Mouse (Mus musculus) testis, adult 2 months (tissue): ENCODE data around the gene Gbp8. TPM values are rescaled to one million over a fixed set of nuclear protein-coding genes. Genes with fewer than 3 reads are reported as not detected.

ENCODE experiments used
- H3K27ac ChIP-seq: fragments of 200-500 bp; 2 replicates; pipeline ENCODE4 v1.5.1; 2012; ENCODE audit warnings: low read depth, low read length; ENCODE audit not compliant: control insufficient read depth, insufficient read depth
- H3K27me3 ChIP-seq: fragments of 200-500 bp; 2 replicates; pipeline ENCODE4 v1.6.1; 2012; ENCODE audit warnings: mild to moderate bottlenecking, low read length, moderate library complexity; ENCODE audit not compliant: control insufficient read depth, insufficient read depth
- H3K36me3 ChIP-seq: fragments of 200-500 bp; 2 replicates; pipeline ENCODE4 v1.6.1; 2012; ENCODE audit warnings: mild to moderate bottlenecking, low read length; ENCODE audit not compliant: control insufficient read depth, insufficient read depth
- H3K4me1 ChIP-seq: fragments of 200-500 bp; 2 replicates; pipeline ENCODE4 v1.6.1; 2012; ENCODE audit warnings: low read length; ENCODE audit not compliant: control insufficient read depth, insufficient read depth
- H3K4me3 ChIP-seq: fragments of 200-500 bp; 2 replicates; pipeline ENCODE4 v1.5.1; 2012; ENCODE audit warnings: low read depth, mild to moderate bottlenecking, low read length, moderate library complexity, mixed read lengths; ENCODE audit not compliant: control insufficient read depth
- CTCF ChIP-seq: fragments of 200-500 bp; IDR thresholded peaks from 2 replicates; pipeline ENCODE4 v1.5.1; 2012; ENCODE audit warnings: low read depth, mild to moderate bottlenecking, inconsistent platforms, low read length, moderate library complexity; ENCODE audit not compliant: control insufficient read depth, insufficient read depth, insufficient replicate concordance
- POLR2A ChIP-seq: fragments of 200-500 bp; IDR thresholded peaks from 2 replicates; pipeline ENCODE4 v1.6.1; 2012; ENCODE audit warnings: low read depth, mild to moderate bottlenecking, inconsistent platforms, low read length, moderate library complexity; ENCODE audit not compliant: control insufficient read depth
- polyA plus RNA-seq: library from polyadenylated mRNA; depleted of rRNA; stranded (reverse); fragments of >200 nt; gene quantifications from 2 replicates; pipeline ENCODE4 v1.2.3, GENCODE M21; 2012

The Gbp8 gene
- polyA plus RNA-seq, 1 experiment: 0.32 TPM

DNA sequence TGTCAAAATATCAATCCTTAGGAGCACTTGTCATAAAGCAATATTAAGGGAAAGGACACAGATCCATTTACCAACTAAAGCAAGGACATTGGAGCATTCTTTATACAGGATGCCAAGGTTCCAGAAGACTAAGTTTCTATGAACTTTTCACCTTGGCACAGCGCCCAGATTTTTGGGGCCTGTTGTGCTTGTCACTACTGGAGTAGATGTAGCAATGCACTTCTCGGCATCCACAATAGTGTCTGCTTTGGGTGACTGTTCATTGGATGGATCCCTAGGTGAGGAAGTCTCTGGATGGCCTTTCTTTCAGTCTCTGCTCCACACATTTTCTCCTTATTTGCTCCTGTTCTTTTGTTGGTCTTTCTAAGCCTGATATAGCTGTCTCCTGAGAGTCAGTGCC is 107.0 kb downstream of the Gbp8 start:
- no peaks in the 10 kb centered on the region for H3K27me3 ChIP-seq
- TF ChIP-seq CTCF (no peak), POLR2A (no peak)
- H3K36me3 ChIP-seq: no peaks in the 10 kb centered on the region

DNA sequence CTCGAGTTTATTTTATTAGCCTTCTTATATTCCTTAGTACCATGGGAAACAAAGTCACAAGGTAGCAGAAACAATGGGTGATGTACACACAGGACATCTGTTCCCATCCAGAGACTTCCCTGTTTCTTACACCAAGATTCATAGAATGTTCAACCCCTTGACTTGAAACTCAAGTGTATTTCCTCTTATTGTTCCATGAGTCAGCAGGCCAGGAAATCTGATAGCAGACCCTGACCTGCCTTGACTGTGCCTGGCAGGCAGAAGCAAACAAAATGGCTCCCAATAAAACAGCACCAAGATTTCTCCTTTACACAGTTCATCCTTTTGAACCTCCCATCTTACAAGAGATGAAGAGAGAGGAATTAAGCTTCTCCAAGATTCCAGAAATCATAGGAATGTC is 126.8 kb downstream of the Gbp8 start:
- Histone ChIP-seq H3K4me1 (no peaks in the 10 kb centered on the region), H3K27ac (no peak overlapping the region), H3K27me3 (no peaks in the 10 kb centered on the region), H3K4me3 (no peak overlapping the region), H3K36me3 (no peaks in the 10 kb centered on the region)
- TF ChIP-seq POLR2A: no peak

More for the DNA sequence above, 107.0 kb downstream of the Gbp8 start:
- H3K4me1 ChIP-seq: no peaks in the 10 kb centered on the region
- no peak overlapping the region for H3K4me3 ChIP-seq
- no peak overlapping the region for H3K27ac ChIP-seq

DNA sequence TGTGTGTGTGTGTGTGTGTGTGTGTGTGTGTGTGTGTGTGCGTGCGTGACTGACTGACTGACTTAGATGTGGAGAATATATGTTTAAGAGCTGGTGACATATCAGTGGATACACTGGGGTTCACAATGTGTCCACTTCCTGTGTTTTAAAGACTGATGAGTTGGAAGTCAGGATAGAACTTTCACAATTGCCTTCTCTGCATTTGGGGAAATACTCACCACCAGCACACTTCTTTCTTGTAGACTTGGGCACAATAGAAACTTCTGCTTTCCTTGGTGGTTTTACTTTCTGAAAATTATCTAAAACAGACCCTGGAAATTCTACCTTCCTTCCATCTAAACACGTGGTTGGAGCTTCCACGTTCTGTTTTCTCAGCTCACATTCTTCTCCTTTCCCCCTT is 127.8 kb downstream of the Gbp8 start:
- Histone ChIP-seq H3K27ac (no peak overlapping the region), H3K4me3 (no peak overlapping the region), H3K36me3 (no peaks in the 10 kb centered on the region), H3K4me1 (no peaks in the 10 kb centered on the region), H3K27me3 (no peaks in the 10 kb centered on the region)
- TF ChIP-seq CTCF: no peak
- no peak for TF ChIP-seq POLR2A

DNA sequence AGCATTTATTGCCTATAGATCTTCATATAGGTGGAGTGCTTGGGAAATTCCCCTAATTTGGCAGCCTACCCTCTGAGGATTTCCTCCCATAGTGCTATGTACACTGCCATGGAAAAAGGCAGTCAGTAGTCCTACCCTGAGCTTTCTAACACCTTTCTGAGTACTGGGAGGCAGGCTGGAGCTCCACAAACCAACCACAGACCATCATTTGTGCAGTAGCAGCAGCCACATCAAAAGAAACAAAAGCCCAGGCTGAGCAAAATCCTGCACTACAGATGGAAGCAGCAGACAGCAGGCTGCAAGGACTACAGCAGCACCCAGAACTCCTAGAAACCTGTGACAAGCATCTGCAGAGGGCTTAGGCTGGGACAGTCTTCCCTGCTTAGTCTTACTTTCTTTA is 129.0 kb downstream of the Gbp8 start:
- H3K27ac ChIP-seq: no peak overlapping the region
- no peak for TF ChIP-seq POLR2A
- TF ChIP-seq CTCF: no peak

DNA sequence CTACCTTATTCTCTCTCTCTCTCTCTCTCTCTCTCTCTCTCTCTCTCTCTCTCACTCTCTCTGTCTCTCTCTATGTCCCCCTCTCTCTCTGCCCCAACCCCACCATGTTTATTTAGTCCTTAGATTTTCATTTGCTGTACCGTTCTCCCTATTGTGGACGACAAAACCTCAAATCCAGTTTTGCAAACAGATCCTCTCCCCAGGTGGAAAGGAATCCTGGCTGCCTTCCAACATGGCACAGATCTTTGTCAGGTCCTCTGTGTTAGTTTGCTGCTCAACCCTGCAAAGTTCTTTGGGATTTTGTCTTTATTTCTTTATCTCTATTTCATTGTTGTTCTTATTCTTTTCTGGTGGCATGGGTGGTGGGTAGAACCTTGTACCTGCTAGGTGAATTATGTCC is 149.9 kb downstream of the Gbp8 start:
- TF ChIP-seq CTCF (no peak), POLR2A (no peak)
- no peak overlapping the region for H3K27ac ChIP-seq
- H3K36me3 ChIP-seq: no peaks in the 10 kb centered on the region
- H3K4me3 ChIP-seq: no peak overlapping the region
- no peaks in the 10 kb centered on the region; the same call in 1 of the 2 replicates for H3K4me1 ChIP-seq
- no peaks in the 10 kb centered on the region for H3K27me3 ChIP-seq

More for the DNA sequence above, 129.0 kb downstream of the Gbp8 start:
- Histone ChIP-seq H3K4me3 (no peak overlapping the region), H3K4me1 (no peaks in the 10 kb centered on the region), H3K27me3 (no peaks in the 10 kb centered on the region), H3K36me3 (no peaks in the 10 kb centered on the region)

DNA sequence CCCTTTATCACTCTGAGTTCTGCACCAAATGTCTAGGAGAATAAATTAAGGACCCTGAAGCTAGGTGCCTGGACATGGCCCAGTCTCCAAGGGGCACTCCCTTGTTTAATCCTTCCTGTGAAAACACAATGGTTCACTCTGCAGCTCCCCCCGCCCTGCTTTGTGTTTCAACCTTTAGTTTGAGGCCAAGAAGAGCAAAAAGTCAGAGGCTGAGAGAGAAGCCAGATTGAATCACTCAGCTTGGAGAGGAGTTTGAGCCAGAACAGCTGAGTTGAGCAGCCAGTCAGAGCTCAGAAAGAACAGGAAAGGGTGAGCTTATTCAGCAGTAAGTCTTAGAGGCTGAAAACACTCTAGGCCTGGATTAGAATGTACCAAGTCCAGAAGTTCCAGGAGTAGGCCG is 151.3 kb downstream of the Gbp8 start:
- Histone ChIP-seq H3K4me3 (no peak overlapping the region), H3K36me3 (no peaks in the 10 kb centered on the region), H3K27ac (no peak overlapping the region), H3K27me3 (no peaks in the 10 kb centered on the region), H3K4me1 (no peaks in the 10 kb centered on the region; the same call in 1 of the 2 replicates)
- TF ChIP-seq CTCF (no peak), POLR2A (no peak)

DNA sequence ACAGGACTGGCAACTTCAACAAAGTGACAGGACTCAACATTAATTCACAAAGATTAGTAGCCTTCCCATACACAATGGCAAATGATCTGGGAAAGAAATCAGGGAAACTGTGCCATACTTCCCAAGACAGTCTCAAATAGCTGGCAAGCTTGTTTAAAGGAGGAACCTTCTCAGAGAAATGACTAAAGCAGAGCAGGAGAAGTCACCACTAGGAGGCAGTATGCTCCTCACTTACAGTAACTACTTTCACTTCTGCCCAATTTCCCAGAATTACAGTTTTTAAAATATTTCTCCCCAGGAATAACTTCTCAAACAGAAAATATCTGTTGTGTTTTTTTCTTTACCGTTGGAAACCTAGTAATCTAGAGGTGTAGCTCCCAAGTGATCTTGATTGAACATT is 152.6 kb downstream of the Gbp8 start:
- TF ChIP-seq POLR2A (no peak), CTCF (no peak)
- Histone ChIP-seq H3K27me3 (no peaks in the 10 kb centered on the region; the same call in 1 of the 2 replicates), H3K36me3 (no peaks in the 10 kb centered on the region), H3K4me1 (no peaks in the 10 kb centered on the region; the same call in 1 of the 2 replicates), H3K27ac (no peak overlapping the region), H3K4me3 (no peak overlapping the region)

DNA sequence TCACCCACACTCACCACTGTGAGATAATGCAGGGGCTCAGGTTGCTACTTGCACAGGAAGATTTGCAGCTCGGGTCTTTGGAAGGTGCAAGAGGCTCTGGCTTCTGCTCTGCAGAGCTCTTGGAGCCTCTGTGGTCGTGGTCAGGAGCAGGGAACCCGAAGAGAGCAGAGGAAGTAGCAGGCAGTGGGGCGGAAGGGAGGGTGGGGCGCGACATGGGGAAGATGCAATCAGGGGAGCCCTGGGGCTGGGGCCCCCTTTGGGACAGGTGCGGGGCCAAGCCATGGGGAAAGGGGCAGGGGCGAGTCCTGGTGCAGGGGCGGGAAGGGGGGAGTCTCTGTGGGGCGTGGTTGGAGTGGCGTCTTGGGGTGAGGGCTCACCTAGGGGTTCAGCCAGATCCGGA is 156.8 kb downstream of the Gbp8 start, which contains the start of gene Abcg3:
TSS of gene Abcg3 (minus strand) at position 184 of the 400 bp plus-strand sequence.
- no peak within 1 kb of the TSS for H3K27ac ChIP-seq
- no peaks in the 10 kb centered on the region; the same call in 1 of the 2 replicates for H3K27me3 ChIP-seq
- TF ChIP-seq POLR2A: no peak
- TF ChIP-seq CTCF: no peak
- H3K4me3 ChIP-seq: no peak within 1 kb of the TSS
- H3K36me3 ChIP-seq: no peaks in the 10 kb centered on the region
- H3K4me1 ChIP-seq: no peaks in the 10 kb centered on the region
